Mouse (Mus musculus): ENCODE data around the gene Ms4a12. TPM values are rescaled to one million over a fixed set of nuclear protein-coding genes. Genes with fewer than 3 reads are reported as not detected.
"Not testable (repeated sequence)": the region's sequence is repeated elsewhere in the genome, so short reads cannot be mapped to it uniquely, and the experiment has no call there.

Ms4a12 gene
- total RNA-seq (2015; ENCODE audit: low replicate concordance) (not detected in 2 replicates), total RNA-seq (2017; ENCODE audit: low replicate concordance) (not detected in 2 replicates)

- ATAC-seq (replicated peaks; ENCODE audit: low FRiP score, poor library complexity, severe bottlenecking): no peak
Observed at GRCm38 (mm10) chr19:11232348-11232747, at the start of gene Ms4a12. Gene Ms4a12, minus strand, starts transcription at chr19:11232448.

GRCm38 (mm10) chr19:11280223-11280622 lies 48.0 kb upstream of the Ms4a12 start:
- no peak for ATAC-seq (replicated peaks; ENCODE audit: low FRiP score, poor library complexity, severe bottlenecking)

- no peak for ATAC-seq (replicated peaks; ENCODE audit: low FRiP score, poor library complexity, severe bottlenecking)
Observed at GRCm38 (mm10) chr19:11276431-11276830, 44.2 kb upstream of the Ms4a12 start.

GRCm38 (mm10) chr19:11266956-11267355 lies 34.7 kb upstream of the Ms4a12 start:
- no peak for ATAC-seq (replicated peaks; ENCODE audit: low FRiP score, poor library complexity, severe bottlenecking)

- no peak for ATAC-seq (replicated peaks; ENCODE audit: low FRiP score, poor library complexity, severe bottlenecking)
Observed at GRCm38 (mm10) chr19:11266052-11266845, 34.0 kb upstream of the Ms4a12 start, which contains the start of gene Ms4a1. Gene Ms4a1, minus strand, starts transcription at chr19:11266241.

- no peak for ATAC-seq (replicated peaks; ENCODE audit: low FRiP score, poor library complexity, severe bottlenecking)
Observed at GRCm38 (mm10) chr19:11264602-11265185, 32.4 kb upstream of the Ms4a12 start.

- no peak for ATAC-seq (replicated peaks; ENCODE audit: low FRiP score, poor library complexity, severe bottlenecking)
Observed at GRCm38 (mm10) chr19:11263549-11263948, 31.3 kb upstream of the Ms4a12 start.

- not testable (repeated sequence) for ATAC-seq (replicated peaks; ENCODE audit: low FRiP score, poor library complexity, severe bottlenecking)
Observed at GRCm38 (mm10) chr19:11262932-11263331, 30.7 kb upstream of the Ms4a12 start.

- no peak for ATAC-seq (replicated peaks; ENCODE audit: low FRiP score, poor library complexity, severe bottlenecking)
Observed at GRCm38 (mm10) chr19:11261522-11261921, 29.3 kb upstream of the Ms4a12 start.

GRCm38 (mm10) chr19:11244230-11244629 lies 12.0 kb upstream of the Ms4a12 start:
- ATAC-seq (replicated peaks; ENCODE audit: low FRiP score, poor library complexity, severe bottlenecking): no peak

- ATAC-seq (replicated peaks; ENCODE audit: low FRiP score, poor library complexity, severe bottlenecking): no peak
Observed at GRCm38 (mm10) chr19:11242560-11242959, 10.3 kb upstream of the Ms4a12 start.

- ATAC-seq (replicated peaks; ENCODE audit: low FRiP score, poor library complexity, severe bottlenecking): no peak
Observed at GRCm38 (mm10) chr19:11235820-11236219, 3.6 kb upstream of the Ms4a12 start.

GRCm38 (mm10) chr19:11234921-11235735 lies 2.9 kb upstream of the Ms4a12 start:
- no peak for ATAC-seq (replicated peaks; ENCODE audit: low FRiP score, poor library complexity, severe bottlenecking)

GRCm38 (mm10) chr19:11234244-11234643 lies 2.0 kb upstream of the Ms4a12 start:
- no peak for ATAC-seq (replicated peaks; ENCODE audit: low FRiP score, poor library complexity, severe bottlenecking)

GRCm38 (mm10) chr19:11196546-11196945 lies 35.7 kb downstream of the Ms4a12 start, which contains the start of gene Ms4a13:
Gene Ms4a13, minus strand, starts transcription at chr19:11196737.
- ATAC-seq (replicated peaks; ENCODE audit: low FRiP score, poor library complexity, severe bottlenecking): no peak

- no peak for ATAC-seq (replicated peaks; ENCODE audit: low FRiP score, poor library complexity, severe bottlenecking)
Observed at GRCm38 (mm10) chr19:11192552-11192951, 39.7 kb downstream of the Ms4a12 start.

GRCm38 (mm10) chr19:11184121-11184520 lies 48.1 kb downstream of the Ms4a12 start:
- no peak for ATAC-seq (replicated peaks; ENCODE audit: low FRiP score, poor library complexity, severe bottlenecking)

- ATAC-seq (replicated peaks; ENCODE audit: low FRiP score, poor library complexity, severe bottlenecking): no peak
Observed at GRCm38 (mm10) chr19:11177464-11177863, 54.8 kb downstream of the Ms4a12 start.

GRCm38 (mm10) chr19:11165172-11165571 lies 67.1 kb downstream of the Ms4a12 start, which contains the start of gene 1700025F22Rik:
Gene 1700025F22Rik, minus strand, starts transcription at chr19:11165320.
- no peak for ATAC-seq (replicated peaks; ENCODE audit: low FRiP score, poor library complexity, severe bottlenecking)

All from erythroid progenitor cell, adult 5-6 weeks (primary cell).